Mouse (Mus musculus): Measurements from ENCODE around the gene Vmn2r-ps130.
"Not testable (repeated sequence)": the region's sequence is repeated elsewhere in the genome, so short reads cannot be mapped to it uniquely, and the experiment has no call there.

Vmn2r-ps130 gene

GRCm38 (mm10) chr17:23060866-23061265, at the start of gene Vmn2r-ps130:
Vmn2r-ps130 (plus strand) TSS chr17:23061166.
- not testable (repeated sequence) for DNase-seq (ENCODE audit: low spot score in 2 of 2)
